Mouse (Mus musculus): ENCODE results near the gene 2900026A02Rik.

GRCm38 (mm10) chr5:113041567-113042071 lies 179.4 kb downstream of the 2900026A02Rik start:
- TF ChIP-seq POLR2A (IDR thresholded peaks at IDR 0.05; ENCODE audit: extremely low read depth, insufficient read depth, low read length): no peak
- TF ChIP-seq CTCF (IDR thresholded peaks at IDR 0.05; ENCODE audit: low read depth, low read length): no peak
